Mouse (Mus musculus) B cell, adult 2 months (primary cell): ENCODE results near the gene Themis2.
"Not testable (repeated sequence)": the region's sequence is repeated elsewhere in the genome, so short reads cannot be mapped to it uniquely, and the experiment has no call there.

ENCODE experiments used
- DNase-seq, 2 experiments: peaks; one replicate each; pipeline ENCODE4 v3.0.0; 2022

Gene Themis2

GRCm38 (mm10) chr4:132798666-132799065 lies 2.5 kb upstream of the Themis2 start:
- DNase-seq, result not testable (repeated sequence)

GRCm38 (mm10) chr4:132798028-132798427 lies 1.8 kb upstream of the Themis2 start:
- peak in 1 of 2 experiments; percentile 37 for DNase-seq

GRCm38 (mm10) chr4:132797461-132797860 lies 1.3 kb upstream of the Themis2 start:
- no peak for DNase-seq

- DNase-seq, result no peak
These were observed 1.0 kb downstream of the Themis2 start for GRCm38 (mm10) chr4:132795171-132795570.

GRCm38 (mm10) chr4:132794760-132795159 lies 1.4 kb downstream of the Themis2 start:
- DNase-seq, result peak; percentile 67 to 71

DNA sequence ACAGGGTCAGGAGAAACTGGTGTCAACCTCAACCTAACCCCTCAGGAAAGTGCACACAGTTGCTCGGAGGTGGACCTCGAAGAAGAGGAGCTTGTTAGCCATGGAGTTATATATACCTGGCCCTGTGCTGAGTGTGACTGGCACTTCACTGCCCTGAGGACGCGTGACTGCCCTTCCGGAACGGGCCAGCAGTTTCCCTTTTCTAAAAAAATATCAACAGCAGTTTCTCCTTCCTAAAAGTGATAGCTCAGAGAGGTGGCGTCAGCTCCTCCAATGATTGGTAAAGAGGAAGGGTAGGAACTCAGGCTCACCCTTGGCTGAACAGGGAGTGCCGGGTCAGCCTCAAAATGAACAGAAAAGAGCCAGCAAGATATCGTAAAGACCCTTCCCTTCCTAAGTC lies 2.2 kb downstream of the Themis2 start:
- peak; percentile 58 to 66 for DNase-seq

DNA sequence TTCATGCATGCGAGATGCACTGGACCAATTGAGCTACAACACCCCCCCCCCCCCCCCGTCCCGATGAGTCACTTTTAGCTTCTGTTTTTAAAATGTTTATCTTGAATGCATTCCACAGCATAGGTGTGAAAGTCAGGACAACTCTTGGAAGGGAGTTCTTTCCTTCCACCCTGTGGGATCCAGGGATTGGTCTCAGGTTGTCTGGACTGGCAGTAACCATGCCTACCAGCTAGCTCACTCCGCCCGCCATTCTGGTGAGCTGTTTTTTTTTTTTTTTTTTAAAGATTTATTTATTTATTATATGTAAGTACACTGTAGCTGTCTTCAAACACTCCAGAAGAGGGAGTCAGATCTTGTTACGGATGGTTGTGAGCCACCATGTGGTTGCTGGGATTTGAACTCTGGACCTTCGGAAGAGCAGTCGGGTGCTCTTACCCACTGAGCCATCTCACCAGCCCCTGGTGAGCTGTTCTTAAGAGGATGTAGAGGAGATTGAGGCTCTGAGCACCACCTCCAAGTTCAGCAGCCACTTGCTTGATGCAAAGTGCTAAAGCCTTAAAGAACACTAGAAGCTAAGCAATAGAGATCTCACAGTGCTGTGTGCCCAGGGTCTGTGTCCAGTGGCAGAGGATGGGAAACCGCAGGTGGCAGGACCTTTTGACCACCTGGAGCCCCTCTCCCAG lies 2.7 kb downstream of the Themis2 start:
- not testable (repeated sequence) for DNase-seq

DNA sequence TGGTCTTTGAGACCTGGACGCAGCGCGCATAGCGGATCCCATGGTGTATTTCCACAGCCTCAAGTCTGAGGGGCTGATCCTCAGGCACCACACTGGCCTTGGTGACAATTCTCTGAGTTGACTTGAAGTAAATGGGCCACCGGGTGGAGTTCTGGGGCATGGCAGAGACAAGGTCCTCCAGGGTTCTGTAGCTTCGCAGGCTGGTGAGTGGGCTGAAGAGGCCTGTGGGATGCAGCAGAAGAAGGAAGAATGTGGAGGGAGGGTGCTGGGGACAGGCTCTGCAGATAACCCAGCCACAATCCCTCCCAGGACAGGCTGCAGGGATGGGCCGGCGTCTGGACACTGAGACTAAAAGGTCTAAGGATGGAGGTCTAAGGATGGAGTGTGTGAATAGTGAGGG lies 6.5 kb downstream of the Themis2 start:
- DNase-seq, result no peak

- no peak for DNase-seq
These were observed 11.0 kb downstream of the Themis2 start for GRCm38 (mm10) chr4:132785228-132785627.

- no peak for DNase-seq
These were observed 12.5 kb downstream of the Themis2 start for GRCm38 (mm10) chr4:132783732-132784131.

- peak; percentile 64 to 69 for DNase-seq
These were observed 15.9 kb downstream of the Themis2 start for GRCm38 (mm10) chr4:132780288-132780687.

DNA sequence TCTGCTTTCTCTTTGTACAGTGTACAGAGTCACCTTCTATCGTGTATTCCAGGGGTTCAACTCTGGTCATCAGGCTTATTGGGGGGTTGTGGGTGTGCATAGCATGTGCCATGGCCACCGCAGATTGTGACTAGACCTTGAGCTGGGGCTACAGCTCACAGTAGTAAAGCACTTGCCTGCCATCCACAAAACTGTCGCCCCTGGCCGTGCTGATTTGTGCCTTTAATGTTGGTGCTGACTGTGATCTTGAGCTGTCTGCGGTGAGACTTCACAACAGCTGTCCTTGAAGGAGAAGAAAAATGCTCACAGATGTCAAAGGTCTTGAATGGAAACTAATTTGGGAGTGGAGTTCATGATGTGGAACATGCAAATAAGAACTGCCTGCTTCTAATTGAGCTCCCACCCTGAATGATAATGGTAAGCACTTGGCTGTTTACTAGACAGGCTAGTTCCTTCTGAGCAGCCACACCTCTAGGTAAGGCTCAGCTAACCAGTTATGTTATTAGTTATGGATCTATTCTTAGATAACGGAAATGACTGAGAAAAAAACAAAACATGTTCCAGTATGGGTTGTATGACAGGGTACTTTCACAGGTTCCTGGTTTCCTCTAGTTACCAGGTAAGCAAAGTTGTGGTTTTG lies 17.5 kb downstream of the Themis2 start:
- DNase-seq, result peak; percentile 38 to 41

- peak; percentile 86 for DNase-seq
These were observed 19.4 kb downstream of the Themis2 start for GRCm38 (mm10) chr4:132776764-132777163.

DNA sequence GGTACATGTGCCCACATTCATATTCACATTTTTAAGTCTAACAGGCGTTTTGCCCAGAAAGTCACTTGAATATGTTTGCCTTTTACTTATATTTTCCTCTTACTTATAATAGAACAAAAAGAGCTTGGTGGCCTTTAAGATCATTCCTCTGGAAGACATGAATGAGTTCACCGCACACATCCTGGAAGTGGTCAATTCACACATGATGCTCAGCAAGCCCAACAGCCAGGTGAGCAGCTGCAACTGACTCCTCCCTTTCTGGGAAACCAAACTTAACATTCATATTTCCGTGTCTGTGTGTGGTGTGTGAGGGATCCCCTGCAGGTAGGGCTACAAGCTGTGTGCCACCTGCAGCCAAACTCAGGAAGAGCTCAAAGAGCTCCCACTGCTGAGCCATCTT lies 21.3 kb downstream of the Themis2 start:
- no peak for DNase-seq

DNA sequence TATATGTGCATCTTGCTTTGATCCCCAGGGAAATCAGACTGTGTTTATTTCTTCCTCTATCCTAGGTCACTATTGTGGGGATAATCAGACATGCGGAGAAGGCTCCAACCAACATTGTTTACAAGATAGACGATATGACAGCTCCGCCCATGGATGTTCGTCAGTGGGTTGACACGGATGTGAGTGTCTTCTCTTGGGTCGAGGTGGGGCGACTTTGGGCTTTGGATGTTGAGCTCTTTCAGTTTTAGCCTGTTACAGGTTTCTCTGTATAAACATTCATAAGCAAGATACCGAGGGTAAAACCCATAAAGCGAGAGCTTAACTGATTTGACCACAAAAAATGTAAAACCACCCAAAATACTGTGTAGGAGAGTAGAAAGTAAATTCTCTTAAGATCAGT lies 24.4 kb downstream of the Themis2 start:
- DNase-seq, result no peak

DNA sequence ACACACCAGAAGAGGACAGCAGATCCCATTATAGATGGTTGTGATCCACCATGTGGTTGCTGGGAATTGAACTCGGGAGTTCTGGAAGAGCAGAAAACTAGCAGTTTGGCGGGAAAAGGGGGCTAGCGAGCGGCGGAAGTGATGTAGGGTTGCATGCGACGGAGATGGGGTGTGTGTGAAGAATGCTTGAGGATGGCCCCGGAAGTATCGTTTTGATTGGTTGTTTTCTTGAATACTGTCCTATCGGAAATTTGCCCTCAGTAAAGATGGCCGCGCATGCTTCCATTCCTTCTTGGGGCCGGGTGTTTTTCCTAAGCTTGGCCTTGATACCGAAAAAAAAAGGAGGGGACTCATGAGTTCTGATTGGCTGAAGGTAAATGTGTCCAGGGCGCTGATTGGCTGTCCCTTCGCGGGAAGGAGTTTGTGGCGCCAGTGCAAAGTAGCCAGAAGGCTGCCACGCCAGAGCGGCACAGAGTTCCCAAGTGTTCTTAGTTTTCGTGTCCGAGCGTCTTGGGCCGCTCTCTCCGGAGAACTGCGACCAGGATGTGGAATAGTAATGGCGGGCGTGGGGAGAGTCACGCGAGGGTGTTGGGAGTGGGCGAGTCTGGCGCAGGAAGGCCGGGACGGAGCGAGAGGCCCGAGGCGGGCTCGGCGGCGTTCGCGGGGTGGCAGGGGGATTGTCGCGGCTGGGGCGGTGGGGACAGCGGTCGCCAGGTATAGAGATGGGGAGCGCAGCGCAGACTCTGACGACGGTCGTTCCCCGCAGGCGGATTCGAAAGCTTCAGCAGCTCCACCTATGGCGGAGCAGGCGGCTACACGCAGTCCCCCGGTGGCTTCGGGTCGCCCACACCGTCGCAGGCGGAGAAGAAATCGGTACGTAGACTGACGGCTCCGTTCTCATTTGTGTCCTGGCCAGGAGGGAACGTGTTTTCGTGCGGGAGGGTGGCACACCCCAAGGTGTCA lies 28.0 kb downstream of the Themis2 start, which contains the start of gene Rpa2:
Gene Rpa2, plus strand, starts transcription at position 419 of the 963 bp plus-strand sequence.
- peak; percentile 93 to 95 for DNase-seq

DNA sequence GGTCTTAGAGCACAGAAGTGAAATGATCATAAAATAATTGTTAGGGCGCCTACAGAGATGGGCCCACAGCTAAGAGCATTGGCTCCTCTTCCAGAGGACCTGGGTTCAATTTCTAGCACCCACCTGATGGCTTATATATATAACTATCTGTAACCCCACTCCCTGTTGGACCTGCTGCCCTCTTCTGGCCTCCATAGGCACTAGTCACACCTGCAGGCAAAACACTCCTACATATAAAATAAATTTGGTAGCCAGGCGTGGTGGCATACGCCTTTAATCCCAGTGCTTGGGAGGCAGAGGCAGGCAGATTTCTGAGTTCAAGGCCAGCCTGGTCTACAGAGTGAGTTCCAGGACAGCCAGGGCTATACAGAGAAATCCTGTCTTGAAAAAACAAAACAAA lies 33.1 kb downstream of the Themis2 start:
- not testable (repeated sequence) for DNase-seq

GRCm38 (mm10) chr4:132762602-132763001 lies 33.6 kb downstream of the Themis2 start:
- no peak for DNase-seq

- DNase-seq, result peak in 1 of 2 experiments; percentile 8
These were observed 35.9 kb downstream of the Themis2 start for GRCm38 (mm10) chr4:132760296-132760695.

GRCm38 (mm10) chr4:132757633-132758351 lies 38.4 kb downstream of the Themis2 start:
- DNase-seq, result no peak

DNA sequence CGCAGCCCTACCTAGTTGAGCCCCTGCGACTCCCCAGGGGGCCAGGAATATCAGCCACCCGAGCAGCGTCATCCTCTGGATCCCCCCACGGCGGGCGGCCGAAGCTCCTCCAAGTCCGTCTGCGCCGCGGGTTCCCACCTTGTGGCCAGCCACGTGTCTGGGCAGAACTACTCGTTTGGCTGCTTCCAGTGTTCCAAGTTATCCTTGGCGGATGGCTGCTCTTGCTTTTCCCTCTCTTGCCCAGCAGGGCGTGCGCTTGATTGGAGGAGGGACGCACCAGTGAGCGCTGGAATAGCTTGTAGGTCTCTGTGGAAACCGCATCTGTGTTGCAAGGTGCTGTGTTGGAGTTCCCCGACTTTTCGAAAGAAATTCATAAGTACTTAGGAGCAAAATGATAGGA lies 39.2 kb downstream of the Themis2 start, which contains the start of gene Smpdl3b:
Gene Smpdl3b, minus strand, starts transcription at position 279 of the 400 bp plus-strand sequence.
- peak; percentile 35 to 38 for DNase-seq

GRCm38 (mm10) chr4:132752992-132753391 lies 43.2 kb downstream of the Themis2 start:
- no peak for DNase-seq
